Comparison of ENCODE assay signal across 10 mouse cellular contexts in the genomic region with DNA sequence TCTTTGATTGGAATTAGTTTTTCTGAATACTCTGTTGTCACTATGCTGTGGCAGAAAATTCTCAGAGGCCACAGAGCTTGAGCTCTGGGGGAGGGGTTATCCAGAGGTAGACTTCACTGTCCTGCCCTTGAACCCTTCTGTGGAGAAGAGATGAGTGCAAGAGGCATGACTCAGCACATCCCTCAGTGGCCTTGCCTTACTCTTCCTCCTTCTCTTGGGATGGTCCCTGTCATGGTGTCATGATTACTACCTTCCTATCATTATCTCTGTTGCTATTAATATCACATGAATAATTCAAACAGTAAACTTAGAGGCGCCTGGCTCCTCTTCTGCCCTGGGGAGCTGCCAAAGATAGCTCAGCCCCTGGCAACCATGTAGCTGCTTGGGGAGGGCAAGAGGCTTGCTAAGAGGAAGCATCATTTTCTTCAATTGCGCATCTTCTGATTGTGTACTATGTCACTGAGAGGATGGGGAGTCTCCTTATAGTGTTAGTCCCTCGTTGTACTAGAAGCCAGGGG.
DNase-seq lines count a peak whose midpoint lies in the region; ATAC-seq lines count a peak whose summit lies in the region.
"Had no signal": no experiment of that assay in that cellular context is flagged by ENCODE, and none has a peak within 500 bp of the region (broad histone marks: within the 10 kb centered on the region; RNA-seq: fewer than 3 reads in every experiment).

No protein-coding gene starts in this region.

- no peaks in the 10 kb centered on the region for H3K27me3 ChIP-seq in forebrain, embryonic 16.5 days (replicated peaks; ENCODE audit: control insufficient read depth, insufficient read depth, low read length)
- H3K27me3 ChIP-seq in forebrain, embryonic 12.5 days, result no peaks in the 10 kb centered on the region
- H3K27me3 ChIP-seq: megakaryocyte, embryonic 14.5 days had no signal

- no peaks in the 10 kb centered on the region for H3K36me3 ChIP-seq in forebrain, embryonic 16.5 days (ENCODE audit: control insufficient read depth, insufficient read depth)
- H3K36me3 ChIP-seq in forebrain, embryonic 12.5 days (replicated peaks), result no peaks in the 10 kb centered on the region

- no peak overlapping the region for H3K27ac ChIP-seq in forebrain, embryonic 16.5 days (ENCODE audit: low read length)
- H3K27ac ChIP-seq in forebrain, embryonic 12.5 days, result no peak overlapping the region

- peak; percentile 18; the same call in 1 of the 2 replicates for ATAC-seq in forebrain, embryonic 16.5 days
- no peak for ATAC-seq in forebrain, embryonic 12.5 days (ENCODE audit: low FRiP score)
- ATAC-seq in erythroid progenitor cell, adult 5-6 weeks (replicated peaks; ENCODE audit: low FRiP score, poor library complexity, severe bottlenecking), result no peak

- H3K9me3 ChIP-seq in forebrain, embryonic 16.5 days (ENCODE audit: control insufficient read depth, low read length), result no peaks in the 10 kb centered on the region
- no peaks in the 10 kb centered on the region for H3K9me3 ChIP-seq in forebrain, embryonic 12.5 days

- H3K9ac ChIP-seq in forebrain, embryonic 16.5 days (replicated peaks; ENCODE audit: low read depth, low read length), result no peak overlapping the region
- H3K9ac ChIP-seq in forebrain, embryonic 12.5 days, result no peak overlapping the region
- H3K9ac ChIP-seq: lung, embryonic 14.5 days had no signal

- no peak overlapping the region for H3K4me2 ChIP-seq in forebrain, embryonic 16.5 days (ENCODE audit: low read length)
- H3K4me2 ChIP-seq in forebrain, embryonic 12.5 days, result no peak overlapping the region
- H3K4me2 ChIP-seq: lung, embryonic 14.5 days had no signal

- peak; percentile 7 for DNase-seq in right cerebral cortex, postnatal 14 days
- DNase-seq in right cerebral cortex, adult 18-20 months, result no peak
- DNase-seq in gastrocnemius, postnatal 10 days, result peak; percentile 26
- DNase-seq in skeletal muscle tissue, adult 2 months (ENCODE audit: low read depth, low spot score), result peak; percentile 68
- DNase-seq in B cell, adult 2 months, result no peak
- DNase-seq: lung, embryonic 14.5 days had no signal

- H3K4me3 ChIP-seq in forebrain, embryonic 16.5 days (replicated peaks; ENCODE audit: low read length), result no peak overlapping the region
- H3K4me3 ChIP-seq in forebrain, embryonic 12.5 days (replicated peaks), result no peak overlapping the region
- H3K4me3 ChIP-seq: megakaryocyte, embryonic 14.5 days had no signal

- H3K4me1 ChIP-seq in forebrain, embryonic 16.5 days (replicated peaks; ENCODE audit: control insufficient read depth, insufficient read depth, low read length), result no peaks in the 10 kb centered on the region
- no peaks in the 10 kb centered on the region for H3K4me1 ChIP-seq in forebrain, embryonic 12.5 days
- H3K4me1 ChIP-seq: megakaryocyte, embryonic 14.5 days had no signal

- 68% methylated on average over 3 of the region's 3 CpGs for WGBS in forebrain, embryonic 16.5 days
- 79% methylated on average over 3 of the region's 3 CpGs for WGBS in forebrain, embryonic 12.5 days

Comparison
In these comparisons a context has a peak if more than half of its experiments do, and no peak if none do; other contexts are left out.
1. DNase-seq: peak in right cerebral cortex, postnatal 14 days (single experiment), gastrocnemius, postnatal 10 days (single experiment) and skeletal muscle tissue, adult 2 months (single experiment); none in right cerebral cortex, adult 18-20 months (single experiment) and B cell, adult 2 months (0 of 2).